16 mouse cellular contexts compared by ENCODE assay signal in genomic region chr19:36932613-36933012, GRCm38 (mm10). TPM values are rescaled to one million over a fixed set of nuclear protein-coding genes. Genes with fewer than 3 reads are reported as not detected.
DNase-seq lines count a peak whose midpoint lies in the region; ATAC-seq lines count a peak whose summit lies in the region.
"Had no signal": no experiment of that assay in that cellular context is flagged by ENCODE, and none has a peak within 500 bp of the region (broad histone marks: within the 10 kb centered on the region; RNA-seq: fewer than 3 reads in every experiment).

No protein-coding gene starts in this region.

- peaks cover 11% of the 10 kb centered on the region for H3K36me3 ChIP-seq in megakaryocyte, embryonic 14.5 days (replicated peaks; ENCODE audit: low read length)
- no peaks in the 10 kb centered on the region for H3K36me3 ChIP-seq in midbrain, embryonic 16.5 days (ENCODE audit: control insufficient read depth, insufficient read depth, low read length)
- H3K36me3 ChIP-seq: intestine, embryonic 15.5 days had no signal

- DNase-seq in lung, postnatal 25 days (ENCODE audit: low spot score): peak; percentile 34
- no peak for DNase-seq in lung, adult 18-20 months
- DNase-seq in CD4-positive, CD25-positive, alpha-beta regulatory T cell, adult 2 months (ENCODE audit: low read depth, low spot score): peak; percentile 51
- DNase-seq in left cerebral cortex, postnatal 36 days (ENCODE audit: low spot score in 2 of 2): no peak
- DNase-seq in layer of hippocampus, postnatal 10 days (ENCODE audit: low spot score in 2 of 2): no peak
- DNase-seq: adrenal gland, postnatal 36 days; cerebellum, postnatal 14 days; lung, postnatal 14 days had no signal

- H3K27ac ChIP-seq in midbrain, embryonic 16.5 days (ENCODE audit: low read length): no peak overlapping the region
- H3K27ac ChIP-seq: heart, embryonic 13.5 days; hindbrain, embryonic 10.5 days; intestine, embryonic 15.5 days; liver, embryonic 14.5 days; stomach, postnatal 0 days had no signal

- no peak overlapping the region for H3K4me2 ChIP-seq in midbrain, embryonic 16.5 days (ENCODE audit: low read length)
- H3K4me2 ChIP-seq: heart, embryonic 13.5 days; intestine, embryonic 15.5 days had no signal

- ATAC-seq in granulocyte monocyte progenitor cell, adult 5-6 weeks (replicated peaks; ENCODE audit: poor library complexity, severe bottlenecking): peak; percentile 91
- ATAC-seq in midbrain, embryonic 16.5 days: no peak
- ATAC-seq: intestine, embryonic 15.5 days had no signal

- H3K4me1 ChIP-seq in megakaryocyte, embryonic 14.5 days: peaks cover 66% of the 10 kb centered on the region
- peaks cover 6% of the 10 kb centered on the region for H3K4me1 ChIP-seq in midbrain, embryonic 16.5 days (ENCODE audit: control insufficient read depth, insufficient read depth, low read length)
- H3K4me1 ChIP-seq: intestine, embryonic 15.5 days had no signal

- intact Hi-C loops in left cerebral cortex, postnatal 36 days (cut with DNase I): no loop called here

- H3K9me3 ChIP-seq in megakaryocyte, embryonic 14.5 days: no peaks in the 10 kb centered on the region
- no peaks in the 10 kb centered on the region for H3K9me3 ChIP-seq in midbrain, embryonic 16.5 days (replicated peaks; ENCODE audit: control insufficient read depth, low read length, poor library complexity, severe bottlenecking)
- H3K9me3 ChIP-seq: heart, embryonic 13.5 days; hindbrain, embryonic 10.5 days; intestine, embryonic 15.5 days had no signal

- H3K27me3 ChIP-seq in megakaryocyte, embryonic 14.5 days (replicated peaks): no peaks in the 10 kb centered on the region
- H3K27me3 ChIP-seq in midbrain, embryonic 16.5 days (ENCODE audit: control insufficient read depth, insufficient read depth, low read depth, low read length): no peaks in the 10 kb centered on the region
- H3K27me3 ChIP-seq: heart, embryonic 13.5 days; intestine, embryonic 15.5 days had no signal

- WGBS in midbrain, embryonic 16.5 days: 93% methylated on average over 2 of the region's 2 CpGs

- no peak overlapping the region for H3K9ac ChIP-seq in midbrain, embryonic 16.5 days (ENCODE audit: low read depth, low read length)
- H3K9ac ChIP-seq: heart, embryonic 13.5 days; intestine, embryonic 15.5 days; liver, embryonic 14.5 days had no signal

- peak overlapping the region; percentile 77 for H3K4me3 ChIP-seq in megakaryocyte, embryonic 14.5 days (replicated peaks)
- no peak overlapping the region for H3K4me3 ChIP-seq in midbrain, embryonic 16.5 days (ENCODE audit: low read depth, low read length)
- H3K4me3 ChIP-seq: heart, embryonic 13.5 days; hindbrain, embryonic 10.5 days; intestine, embryonic 15.5 days had no signal

RNA-seq across cellular contexts. Expression of gene Btaf1, which starts 6.7 kb away (rescaled TPM):
- 32.5 and 42.8 TPM in 2 replicates for total RNA-seq in granulocyte monocyte progenitor cell, adult 5-6 weeks (2014; fragmentation: Nextera tagmentation)
- 56.7 and 60.8 TPM in 2 replicates for total RNA-seq in granulocyte monocyte progenitor cell, adult 5-6 weeks (2017)
- polyA plus RNA-seq in megakaryocyte, embryonic 14.5 days (2012; ENCODE audit: insufficient read depth, low replicate concordance): 0.32 and 0.60 TPM in 2 replicates
- 10 to 100 TPM; 20.1 to 27.6 TPM for total RNA-seq in left cerebral cortex, postnatal 36 days (2021)
- 8.8 and 10.5 TPM in 2 replicates for polyA plus RNA-seq in midbrain, embryonic 16.5 days (2015; fragmentation: Nextera tagmentation; extraction: Ambion mirVana)
- total RNA-seq in layer of hippocampus, postnatal 10 days (2021): 10 to 100 TPM; 20.0 to 20.5 TPM

RNA-seq across cellular contexts. Expression of gene Fgfbp3, which starts 13.2 kb away (rescaled TPM):
- total RNA-seq in granulocyte monocyte progenitor cell, adult 5-6 weeks (2014; fragmentation: Nextera tagmentation): 1.7 TPM in 1 of 2 replicates, not detected in the other
- total RNA-seq in granulocyte monocyte progenitor cell, adult 5-6 weeks (2017): 0.60 and 1.1 TPM in 2 replicates
- polyA plus RNA-seq in megakaryocyte, embryonic 14.5 days (2012; ENCODE audit: insufficient read depth, low replicate concordance): 3.0 and 12.2 TPM in 2 replicates
- 1 to 10 TPM; 6.8 to 6.9 TPM for total RNA-seq in left cerebral cortex, postnatal 36 days (2021)
- 38.9 and 44.4 TPM in 2 replicates for polyA plus RNA-seq in midbrain, embryonic 16.5 days (2015; fragmentation: Nextera tagmentation; extraction: Ambion mirVana)
- total RNA-seq in layer of hippocampus, postnatal 10 days (2021): 10 to 100 TPM; 11.3 to 13.5 TPM

Comparison
In these comparisons a context has a peak if more than half of its experiments do, and no peak if none do; other contexts are left out.
1. DNase-seq: peak in lung, postnatal 25 days (single experiment) and CD4-positive, CD25-positive, alpha-beta regulatory T cell, adult 2 months (single experiment); none in lung, adult 18-20 months (0 of 2), left cerebral cortex, postnatal 36 days (0 of 2) and layer of hippocampus, postnatal 10 days (0 of 2).